ENCODE assay signal across 8 mouse cellular contexts in the genomic region with DNA sequence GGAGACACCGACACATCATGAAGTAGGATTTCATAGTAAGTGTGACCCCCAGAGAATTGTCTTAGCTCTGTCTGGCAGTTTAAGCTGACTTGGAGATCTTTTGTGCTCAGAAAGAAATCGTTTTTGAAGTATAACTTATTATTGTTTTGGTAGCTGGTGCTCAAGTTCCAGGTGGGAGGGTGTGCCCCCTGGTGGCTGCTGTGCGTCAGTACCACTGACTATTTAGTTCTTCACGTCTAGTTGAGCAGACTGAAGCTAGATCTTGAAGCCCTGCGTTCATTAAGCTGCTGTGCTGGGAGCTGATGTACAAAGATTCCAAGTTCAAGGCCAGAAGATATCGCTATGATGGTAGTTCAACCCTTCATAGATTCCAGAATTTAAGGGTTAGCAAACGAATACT.
DNase-seq lines count a peak whose midpoint lies in the region; ATAC-seq lines count a peak whose summit lies in the region.

No protein-coding gene starts in this region.

- no peak overlapping the region for H3K9ac ChIP-seq in liver, embryonic 11.5 days (ENCODE audit: low read depth, low read length)

- no peak overlapping the region for H3K27ac ChIP-seq in liver, embryonic 11.5 days (ENCODE audit: low read depth, low read length)

- peak; percentile 78 for DNase-seq in liver
- no peak for DNase-seq in liver, embryonic 11.5 days (ENCODE audit: low spot score)
- peak; percentile 71 for DNase-seq in NIH3T3 (ENCODE audit: low read depth)
- peak; percentile 42 to 57 for DNase-seq in cerebellum, postnatal 4 days (ENCODE audit: low spot score in 2 of 2)
- peak; percentile 60 to 75 for DNase-seq in heart, postnatal 14 days
- peak; percentile 50 to 65 for DNase-seq in left cerebral cortex, postnatal 36 days (ENCODE audit: low spot score in 2 of 2)
- peak; percentile 78 for DNase-seq in naive thymus-derived CD4-positive, alpha-beta T cell, adult 2 months (ENCODE audit: low read depth)
- peak; percentile 51 to 59 for DNase-seq in thymus, postnatal 36 days

- intact Hi-C loops in heart, postnatal 14 days (cut with DNase I), result loop anchor here (1.0 to 10.0 kb wide), 5 partner anchors 71 to 599 kb away; a partner anchor contains a TSS
- intact Hi-C loops in left cerebral cortex, postnatal 36 days (cut with DNase I), result loop anchor here (2.0 kb wide), 2 partner anchors 71 to 173 kb away; a partner anchor contains a TSS

- no peaks in the 10 kb centered on the region for H3K36me3 ChIP-seq in liver, embryonic 11.5 days (ENCODE audit: control insufficient read depth, insufficient read depth, low read length)

- 38% methylated on average over 7 of the region's 7 CpGs for WGBS in liver, embryonic 11.5 days

- H3K4me2 ChIP-seq in liver, embryonic 11.5 days, result no peak overlapping the region

- peaks cover 24% of the 10 kb centered on the region for H3K4me1 ChIP-seq in liver, embryonic 11.5 days (replicated peaks; ENCODE audit: control insufficient read depth, insufficient read depth, low read length)

- no peak overlapping the region for H3K4me3 ChIP-seq in liver, embryonic 11.5 days (ENCODE audit: low read depth, low read length)

- H3K27me3 ChIP-seq in liver, embryonic 11.5 days (replicated peaks; ENCODE audit: control insufficient read depth, insufficient read depth, low read length), result no peaks in the 10 kb centered on the region

- no peak for ATAC-seq in liver, embryonic 11.5 days (replicated peaks; ENCODE audit: low FRiP score)

- no peaks in the 10 kb centered on the region for H3K9me3 ChIP-seq in liver, embryonic 11.5 days (ENCODE audit: control insufficient read depth, low read length)
